Mouse (Mus musculus) adipocyte (in vitro differentiated cells): ENCODE data around the gene Camsap3.
"Not testable (repeated sequence)": the region's sequence is repeated elsewhere in the genome, so short reads cannot be mapped to it uniquely, and the experiment has no call there.

ENCODE experiments used
- DNase-seq: peaks from one replicate; pipeline ENCODE4 v3.0.0-alpha.2; 2016; ENCODE audit warnings: low spot score

The Camsap3 gene

GRCm38 (mm10) chr8:3586993-3587390 lies at the start of gene Camsap3:
Camsap3 (plus strand) TSS chr8:3587293.
- DNase-seq = no peak

- no peak for DNase-seq
Measured at GRCm38 (mm10) chr8:3537666-3538065, 49.4 kb upstream of the Camsap3 start.

DNA sequence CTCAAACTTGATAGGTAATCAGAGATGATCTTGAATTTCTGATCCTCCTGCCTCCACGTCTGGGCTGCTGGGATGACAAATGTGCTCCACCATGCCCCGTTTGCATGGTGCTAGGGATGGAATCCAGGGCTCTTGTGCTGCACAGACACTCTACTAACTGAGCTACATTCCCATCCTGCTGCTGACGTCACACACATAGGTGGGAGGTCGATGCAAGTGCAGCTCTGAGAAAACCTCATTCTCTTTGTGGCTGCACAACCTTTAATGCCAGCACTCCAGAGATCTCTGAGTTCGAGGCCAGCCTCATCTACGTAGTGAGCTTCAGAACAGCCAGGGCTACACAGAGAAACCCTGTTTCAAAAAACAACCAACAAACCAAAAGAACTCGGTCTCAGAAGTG lies 47.9 kb upstream of the Camsap3 start:
- DNase-seq = no peak

GRCm38 (mm10) chr8:3540076-3540475 lies 47.0 kb upstream of the Camsap3 start:
- DNase-seq = no peak

DNA sequence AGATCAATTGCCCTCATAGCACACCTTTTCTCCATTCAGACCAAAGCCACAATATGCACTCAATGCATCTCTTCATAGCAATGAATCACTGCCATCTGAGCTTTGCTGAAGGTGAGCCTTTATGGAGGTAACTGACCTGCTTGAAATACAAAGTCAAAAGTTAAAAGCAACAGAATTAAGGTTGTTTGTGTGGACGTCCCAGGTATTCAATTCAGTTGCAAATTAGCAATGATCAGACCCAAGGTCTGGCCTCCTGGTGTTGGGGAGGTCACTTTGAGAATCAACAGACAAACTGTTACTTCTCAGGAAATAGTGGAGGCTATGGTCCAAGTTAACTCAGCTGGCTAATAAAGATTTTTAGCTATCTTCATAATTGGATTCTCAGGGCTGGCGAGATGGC lies 40.6 kb upstream of the Camsap3 start:
- DNase-seq = no peak

DNA sequence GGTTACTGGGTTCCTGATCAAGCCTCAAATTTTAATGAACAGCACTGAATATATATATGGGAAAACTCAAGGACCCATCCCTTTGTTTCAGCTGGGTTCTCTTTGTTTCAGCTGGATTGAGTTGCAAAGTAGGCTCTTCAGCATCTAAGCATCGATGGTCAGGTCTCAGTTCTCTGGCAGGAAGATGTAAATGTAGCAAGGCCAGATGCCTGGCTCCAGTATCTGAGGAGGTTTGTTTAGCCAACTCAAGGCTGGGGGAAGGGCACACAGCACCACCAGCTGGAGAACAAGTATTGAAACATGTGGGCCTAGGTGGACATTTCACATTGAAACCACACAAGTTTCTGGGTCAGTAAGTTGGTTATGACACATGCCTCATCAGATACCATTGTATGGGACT lies 34.9 kb upstream of the Camsap3 start:
- no peak for DNase-seq

DNA sequence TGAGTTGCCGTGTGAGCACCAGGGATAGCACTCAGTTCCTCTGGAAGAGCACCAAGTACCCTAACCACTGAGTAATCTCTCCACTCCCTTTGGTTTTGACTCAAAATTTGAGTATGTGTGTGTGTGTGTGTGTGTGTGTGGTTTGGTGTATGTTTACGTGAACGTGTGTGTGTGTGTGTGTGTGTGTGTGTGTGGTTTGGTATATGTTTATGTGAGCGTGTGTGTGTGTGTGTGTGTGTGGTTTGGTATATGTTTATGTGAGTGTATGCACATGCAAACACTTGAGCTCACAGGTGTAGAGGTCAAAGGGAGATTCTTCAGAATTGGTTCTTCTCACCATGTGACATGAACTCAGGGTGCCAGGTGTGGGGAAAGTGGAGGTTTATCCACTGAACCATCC lies 31.0 kb upstream of the Camsap3 start:
- DNase-seq = no peak

DNA sequence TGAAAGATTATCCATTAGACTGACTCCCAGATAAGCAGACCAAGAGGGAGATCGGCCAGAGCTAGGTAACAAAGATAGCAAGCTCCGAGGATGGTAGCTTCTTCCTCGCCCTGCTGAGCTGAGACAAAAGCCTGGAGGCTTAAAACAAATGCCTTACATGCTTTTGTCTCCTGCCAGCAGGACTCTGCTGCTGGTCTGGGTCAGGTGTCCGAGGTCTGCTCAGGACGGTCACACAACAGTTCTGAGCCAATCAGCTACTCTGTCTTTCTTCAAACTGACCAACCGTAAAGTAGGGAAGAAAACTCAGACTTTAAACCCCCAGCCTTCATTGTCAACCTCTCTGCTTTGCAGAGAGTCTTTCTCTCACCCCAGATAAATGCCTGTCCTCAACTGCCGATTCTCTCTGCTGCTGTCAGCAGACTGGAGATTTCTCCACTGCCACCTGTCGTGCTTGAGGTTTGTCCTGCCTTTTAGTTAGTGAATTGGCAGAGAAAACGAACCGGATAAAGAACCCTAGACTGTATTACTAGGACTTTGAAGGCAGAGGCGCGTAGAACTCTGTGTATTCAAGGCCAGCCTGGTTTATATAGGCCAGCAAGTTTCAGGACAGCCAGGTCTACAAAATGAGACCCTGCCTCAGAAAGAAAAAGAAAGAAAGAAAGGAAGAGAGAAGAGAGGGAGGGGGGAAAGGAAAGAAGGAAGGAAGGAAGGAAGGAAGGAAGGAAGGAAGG lies 19.3 kb upstream of the Camsap3 start, which contains the start of gene C330021F23Rik:
TSS of gene C330021F23Rik (plus strand) at position 350 of the 731 bp plus-strand sequence.
- no peak for DNase-seq

DNA sequence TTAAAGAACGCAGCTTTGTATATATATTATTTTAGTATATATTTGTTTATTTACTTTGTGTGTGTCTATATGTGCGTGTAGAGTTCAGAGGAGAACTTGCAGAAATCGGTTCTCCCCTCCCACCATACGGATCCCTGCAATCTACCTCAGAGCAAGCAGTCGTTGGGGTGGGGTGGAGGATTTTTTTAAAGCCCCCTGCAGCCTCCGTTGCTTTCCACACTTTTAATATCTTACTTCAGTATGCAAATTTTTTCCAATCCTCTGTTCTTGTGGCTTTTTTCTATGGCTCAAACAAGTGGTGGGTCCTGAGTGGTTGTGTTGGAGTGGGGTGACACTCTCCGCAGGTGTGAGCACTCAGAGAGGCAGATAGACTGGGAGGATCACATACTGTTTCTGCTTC lies 18.7 kb upstream of the Camsap3 start:
- DNase-seq = no peak

- DNase-seq = no peak
Measured at GRCm38 (mm10) chr8:3569784-3570183, 17.3 kb upstream of the Camsap3 start.

DNA sequence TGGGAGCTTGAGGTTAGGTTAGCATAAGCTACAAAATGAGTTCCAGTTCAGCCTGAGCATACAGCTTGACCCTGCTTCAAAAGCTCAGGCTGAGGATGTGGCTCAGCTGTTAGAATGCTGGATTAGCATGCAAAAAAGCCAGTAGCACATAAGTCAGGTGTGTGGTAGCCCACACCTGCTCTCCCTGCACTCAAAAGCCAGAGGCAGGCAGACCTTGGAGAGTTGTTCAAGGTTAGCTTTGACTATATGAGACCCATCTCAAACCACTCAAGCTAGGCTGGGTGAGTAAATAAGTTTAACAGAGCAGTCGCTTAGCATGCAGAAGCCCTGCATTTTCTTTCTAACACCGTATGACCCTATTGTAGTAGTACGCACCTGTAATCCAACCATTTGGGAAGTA lies 12.5 kb upstream of the Camsap3 start:
- no peak for DNase-seq

GRCm38 (mm10) chr8:3576211-3576960 lies 10.7 kb upstream of the Camsap3 start:
- DNase-seq = no peak

- no peak for DNase-seq
Measured at GRCm38 (mm10) chr8:3579390-3580364, 7.4 kb upstream of the Camsap3 start.

DNA sequence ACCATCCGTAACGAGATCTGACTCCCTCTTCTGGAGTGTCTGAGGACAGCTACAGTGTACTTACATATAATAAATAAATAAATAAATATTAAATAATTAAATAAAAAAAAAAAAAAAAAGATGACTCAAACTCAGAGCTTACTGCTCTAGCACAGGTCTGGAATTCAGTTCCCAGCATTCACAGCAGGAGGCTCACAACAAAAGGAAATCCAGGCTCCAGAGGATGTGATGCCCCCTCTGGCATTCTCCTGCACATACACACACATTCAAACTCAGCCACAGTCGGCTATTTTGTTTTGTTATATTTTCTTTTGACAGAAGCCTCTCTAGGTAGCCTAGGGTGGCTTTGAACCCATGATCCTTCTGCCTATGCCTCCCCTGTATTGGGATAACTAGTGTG lies 5.1 kb upstream of the Camsap3 start:
- not testable (repeated sequence) for DNase-seq

GRCm38 (mm10) chr8:3586452-3586851 lies 641 bp upstream of the Camsap3 start:
- DNase-seq = no peak

GRCm38 (mm10) chr8:3587391-3588257 lies 531 bp downstream of the Camsap3 start:
- no peak for DNase-seq

- DNase-seq = no peak
Measured at GRCm38 (mm10) chr8:3588258-3588633, 1.2 kb downstream of the Camsap3 start.

- DNase-seq = peak; percentile 70
Measured at GRCm38 (mm10) chr8:3593470-3593869, 6.4 kb downstream of the Camsap3 start.

DNA sequence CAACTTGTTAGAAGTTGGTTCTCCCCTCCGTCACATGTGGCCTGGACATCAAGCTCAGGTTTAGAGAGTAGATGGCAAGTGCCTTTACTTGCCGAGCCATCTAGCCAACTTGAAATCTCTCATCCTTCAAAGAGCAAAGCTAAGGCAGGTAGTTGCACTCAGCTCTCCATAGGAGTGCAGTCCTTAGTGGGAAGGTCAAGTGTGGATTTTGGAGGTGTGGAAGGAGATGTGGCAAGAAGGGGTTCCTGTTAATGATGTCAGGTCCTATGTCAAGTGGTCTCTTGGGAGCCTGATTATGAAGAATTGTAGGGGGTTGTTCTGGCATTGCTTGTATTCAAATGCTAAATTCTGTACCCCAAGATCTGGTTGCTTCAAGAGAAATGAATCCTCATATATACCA lies 7.4 kb downstream of the Camsap3 start:
- DNase-seq = no peak

DNA sequence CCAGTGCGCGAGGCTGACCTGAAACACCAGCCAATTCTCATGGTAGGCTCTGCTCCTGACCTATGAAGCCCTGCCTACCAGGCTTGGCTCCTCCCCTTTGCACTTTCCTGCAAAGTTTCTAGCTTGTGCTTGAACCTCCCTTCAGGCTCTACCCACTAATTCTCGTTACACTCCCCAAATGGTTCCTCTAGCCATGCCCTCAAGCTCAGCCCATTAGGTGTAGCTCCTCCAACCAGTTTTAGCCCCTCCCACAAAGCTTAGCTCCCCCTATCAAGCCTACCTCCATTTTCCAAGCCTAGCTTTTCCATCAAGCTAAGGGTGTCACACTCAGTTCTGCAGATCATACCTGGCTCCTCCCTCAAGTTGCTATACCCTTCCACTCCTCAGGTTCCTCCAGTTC lies 11.0 kb downstream of the Camsap3 start:
- DNase-seq = no peak

DNA sequence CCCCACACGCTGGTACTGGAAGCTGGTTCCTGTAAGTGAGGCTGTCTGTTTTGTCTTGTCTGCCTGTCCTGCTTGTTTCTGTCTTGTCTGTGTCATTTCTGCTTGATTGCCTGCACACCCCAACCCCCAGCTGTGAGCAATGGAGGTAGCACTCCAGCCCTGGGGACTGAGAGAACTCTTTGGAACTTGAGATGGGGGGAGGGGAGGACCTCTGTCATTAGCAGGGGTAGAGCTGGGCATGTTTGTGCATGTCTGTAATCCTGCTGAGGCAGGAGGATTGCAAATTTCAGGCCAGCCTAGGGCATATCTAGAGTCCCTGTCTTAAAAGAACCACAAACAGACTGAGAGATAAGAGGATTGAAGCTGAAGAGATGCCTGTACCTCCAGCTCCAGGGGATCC lies 12.1 kb downstream of the Camsap3 start:
- no peak for DNase-seq
